Mouse (Mus musculus) activated CD4-positive, CD25-positive, alpha-beta regulatory T cell (primary cell): ENCODE results near the gene Slc34a1. TPM values are rescaled to one million over a fixed set of nuclear protein-coding genes. Genes with fewer than 3 reads are reported as not detected.

Experiments used
- polyA plus RNA-seq, 2 experiments: library from polyadenylated mRNA; unstranded; fragments of 100-300 nt; shearing (Covaris generic); gene quantifications; one replicate each; pipeline ENCODE4 v1.2.1; 2017

The Slc34a1 gene
- polyA plus RNA-seq, result under 1 TPM in 1 of 2 experiments, not detected in 1; 0.21 TPM

GRCm38 (mm10) chr13:55398088-55398487 lies at the start of gene Slc34a1:
Slc34a1 (plus strand) TSS chr13:55398187.

GRCm38 (mm10) chr13:55362453-55363060 lies 35.4 kb upstream of the Slc34a1 start, which contains the start of gene Lman2:
Lman2 (minus strand) TSS chr13:55362783.

GRCm38 (mm10) chr13:55369531-55370114 lies 28.4 kb upstream of the Slc34a1 start, which contains the start of gene Rgs14:
Rgs14 (plus strand) TSS chr13:55369732.

GRCm38 (mm10) chr13:55414743-55415380 lies 16.9 kb downstream of the Slc34a1 start, which contains the start of gene Pfn3:
Pfn3 (minus strand) TSS chr13:55415232.

GRCm38 (mm10) chr13:55426613-55427012 lies 28.6 kb downstream of the Slc34a1 start, which contains the start of gene F12:
F12 (minus strand) TSS chr13:55426793.

GRCm38 (mm10) chr13:55444937-55445315 lies 46.9 kb downstream of the Slc34a1 start, which contains the start of gene Grk6:
Grk6 (plus strand) TSS chr13:55445072.

GRCm38 (mm10) chr13:55464027-55464884 lies 66.3 kb downstream of the Slc34a1 start, which contains the start of gene Prr7:
Prr7 (plus strand) TSS chr13:55464267.

Other genes starting within 250 kb of the Slc34a1 start
- not detected for gene Fgfr4, start 245.5 kb upstream of the Slc34a1 start, polyA plus RNA-seq
- gene Nsd1, start 188.4 kb upstream of the Slc34a1 start, polyA plus RNA-seq, result 10 to 100 TPM; 74.9 to 80.4 TPM
- gene Prelid1, start 77.7 kb upstream of the Slc34a1 start, polyA plus RNA-seq, result 100 to 1,000 TPM; 419 to 452 TPM
- gene Rab24, start 76.2 kb upstream of the Slc34a1 start, polyA plus RNA-seq, result 100 to 1,000 TPM; 121 to 134 TPM
- gene Mxd3, start 68.4 kb upstream of the Slc34a1 start, polyA plus RNA-seq, result 10 to 100 TPM in 1 of 2 experiments, 1 to 10 TPM in 1; 6.7 to 11.3 TPM
- gene Lman2, start 35.4 kb upstream of the Slc34a1 start, polyA plus RNA-seq, result 100 to 1,000 TPM; 118 to 171 TPM
- 100 to 1,000 TPM in 1 of 2 experiments, 10 to 100 TPM in 1; 85.2 to 155 TPM for gene Rgs14, start 28.5 kb upstream of the Slc34a1 start, polyA plus RNA-seq
- gene Pfn3, start 17.0 kb downstream of the Slc34a1 start, polyA plus RNA-seq, result not detected
- not detected for gene F12, start 28.6 kb downstream of the Slc34a1 start, polyA plus RNA-seq
- gene Grk6, start 46.9 kb downstream of the Slc34a1 start, polyA plus RNA-seq, result 100 to 1,000 TPM; 307 to 363 TPM
- gene Prr7, start 66.1 kb downstream of the Slc34a1 start, polyA plus RNA-seq, result 10 to 100 TPM in 1 of 2 experiments, 1 to 10 TPM in 1; 5.3 to 12.3 TPM
- under 1 TPM; 0.07 to 0.42 TPM for gene Dbn1, start 89.9 kb downstream of the Slc34a1 start, polyA plus RNA-seq
- 10 to 100 TPM; 10.3 to 12.4 TPM for gene Pdlim7, start 115.5 kb downstream of the Slc34a1 start, polyA plus RNA-seq
- 1 to 10 TPM; 1.0 to 2.0 TPM for gene Dok3, start 131.1 kb downstream of the Slc34a1 start, polyA plus RNA-seq
- gene Ddx41, start 138.5 kb downstream of the Slc34a1 start, polyA plus RNA-seq, result 10 to 100 TPM; 65.1 to 77.7 TPM
- gene Fam193b, start 172.9 kb downstream of the Slc34a1 start, polyA plus RNA-seq, result 10 to 100 TPM; 48.0 to 51.3 TPM
- gene Tmed9, start 175.5 kb downstream of the Slc34a1 start, polyA plus RNA-seq, result 100 to 1,000 TPM; 274 to 325 TPM
- 10 to 100 TPM; 34.5 to 35.0 TPM for gene B4galt7, start 201.7 kb downstream of the Slc34a1 start, polyA plus RNA-seq
- gene Caml, start 224.8 kb downstream of the Slc34a1 start, polyA plus RNA-seq, result 10 to 100 TPM; 26.2 to 35.0 TPM
- 10 to 100 TPM; 62.9 to 65.4 TPM for gene Ddx46, start 236.8 kb downstream of the Slc34a1 start, polyA plus RNA-seq